In the genomic region with DNA sequence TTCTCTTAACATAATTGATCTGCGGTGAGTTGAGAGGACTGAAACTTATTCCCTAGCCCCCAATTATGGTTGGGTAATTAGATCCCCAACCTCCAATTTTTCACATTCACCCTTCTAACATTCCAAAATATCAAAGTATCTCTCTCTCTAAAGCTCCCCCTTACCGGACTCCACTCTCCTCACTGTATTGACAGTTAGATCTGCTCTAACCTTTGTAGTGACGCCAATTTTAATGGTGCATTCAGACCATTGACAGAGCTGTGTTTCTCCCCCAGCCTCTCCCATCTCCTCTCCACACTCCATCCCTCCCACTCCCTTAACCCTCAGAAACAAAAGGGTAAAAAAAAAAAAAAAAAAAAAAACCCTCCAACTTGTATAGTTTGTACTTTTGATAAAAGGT, we compare ENCODE assay signal across 24 mouse cellular contexts.
A peak's percentile ranks its signal among the peaks of the same experiment; 100 is the strongest.
DNase-seq lines count a peak whose midpoint lies in the region; ATAC-seq and TF ChIP-seq lines count a peak whose summit lies in the region.
"Had no signal": no experiment of that assay in that cellular context is flagged by ENCODE, and none has a peak within 500 bp of the region (broad histone marks: within the 10 kb centered on the region; RNA-seq: fewer than 3 reads in every experiment).

No protein-coding gene starts in this region.

- peak overlapping the region; percentile 29 for H3K4me2 ChIP-seq in hindbrain, embryonic 14.5 days (replicated peaks)
- H3K4me2 ChIP-seq in hindbrain, embryonic 16.5 days (ENCODE audit: low read length), result no peak overlapping the region
- H3K4me2 ChIP-seq in embryonic facial prominence, embryonic 14.5 days (ENCODE audit: low read depth, low read length), result no peak overlapping the region
- H3K4me2 ChIP-seq in forebrain, embryonic 15.5 days (replicated peaks), result peak overlapping the region; percentile 25; the same call in 1 of the 2 replicates
- H3K4me2 ChIP-seq: limb, embryonic 15.5 days; lung, embryonic 14.5 days; neural tube, embryonic 13.5 days had no signal

- no peaks in the 10 kb centered on the region for H3K36me3 ChIP-seq in hindbrain, embryonic 14.5 days (replicated peaks; ENCODE audit: control insufficient read depth, insufficient read depth)
- H3K36me3 ChIP-seq in hindbrain, embryonic 16.5 days (ENCODE audit: control insufficient read depth, insufficient read depth, low read length), result no peaks in the 10 kb centered on the region
- H3K36me3 ChIP-seq in embryonic facial prominence, embryonic 14.5 days (ENCODE audit: control insufficient read depth, insufficient read depth, low read length), result no peaks in the 10 kb centered on the region
- no peaks in the 10 kb centered on the region for H3K36me3 ChIP-seq in forebrain, embryonic 15.5 days
- H3K36me3 ChIP-seq: limb, embryonic 15.5 days; neural tube, embryonic 13.5 days had no signal

- no peak overlapping the region for H3K4me3 ChIP-seq in hindbrain, embryonic 14.5 days (replicated peaks; ENCODE audit: low read length)
- no peak overlapping the region for H3K4me3 ChIP-seq in hindbrain, embryonic 16.5 days (ENCODE audit: low read length)
- H3K4me3 ChIP-seq in embryonic facial prominence, embryonic 14.5 days (ENCODE audit: low read depth, low read length), result no peak overlapping the region
- no peak overlapping the region for H3K4me3 ChIP-seq in forebrain, embryonic 15.5 days
- H3K4me3 ChIP-seq: heart, adult 2 months; limb, embryonic 15.5 days; megakaryocyte, embryonic 14.5 days; neural tube, embryonic 13.5 days had no signal

- H3K4me1 ChIP-seq in hindbrain, embryonic 14.5 days (replicated peaks; ENCODE audit: control insufficient read depth, insufficient read depth, low read length), result peaks cover 14% of the 10 kb centered on the region
- H3K4me1 ChIP-seq in hindbrain, embryonic 16.5 days (ENCODE audit: control insufficient read depth, insufficient read depth, low read depth, low read length), result 0 out of 2 replicates have a peak, but pooled peaks cover 2% of the 10 kb centered on the region
- H3K4me1 ChIP-seq in embryonic facial prominence, embryonic 14.5 days (ENCODE audit: control insufficient read depth, insufficient read depth, low read length), result peaks cover 3% of the 10 kb centered on the region; the same call in 1 of the 2 replicates
- peaks cover 48% of the 10 kb centered on the region for H3K4me1 ChIP-seq in forebrain, embryonic 15.5 days
- H3K4me1 ChIP-seq: megakaryocyte, embryonic 14.5 days had no signal

- no peaks in the 10 kb centered on the region for H3K9me3 ChIP-seq in hindbrain, embryonic 14.5 days (ENCODE audit: control insufficient read depth, low read length)
- no peaks in the 10 kb centered on the region for H3K9me3 ChIP-seq in hindbrain, embryonic 16.5 days (ENCODE audit: control insufficient read depth, low read length)
- no peaks in the 10 kb centered on the region for H3K9me3 ChIP-seq in embryonic facial prominence, embryonic 14.5 days (ENCODE audit: control insufficient read depth, low read length)
- H3K9me3 ChIP-seq in forebrain, embryonic 15.5 days, result no peaks in the 10 kb centered on the region
- H3K9me3 ChIP-seq: limb, embryonic 15.5 days; neural tube, embryonic 13.5 days had no signal

- H3K27me3 ChIP-seq in hindbrain, embryonic 14.5 days (ENCODE audit: control insufficient read depth, insufficient read depth, low read length), result no peaks in the 10 kb centered on the region
- no peaks in the 10 kb centered on the region; the same call in 1 of the 2 replicates for H3K27me3 ChIP-seq in hindbrain, embryonic 16.5 days (replicated peaks; ENCODE audit: control insufficient read depth, insufficient read depth, low read length)
- peaks cover 19% of the 10 kb centered on the region for H3K27me3 ChIP-seq in embryonic facial prominence, embryonic 14.5 days (replicated peaks; ENCODE audit: control insufficient read depth, insufficient read depth, low read length)
- no peaks in the 10 kb centered on the region for H3K27me3 ChIP-seq in forebrain, embryonic 15.5 days

- H3K27ac ChIP-seq in hindbrain, embryonic 14.5 days, result no peak overlapping the region
- no peak overlapping the region for H3K27ac ChIP-seq in hindbrain, embryonic 16.5 days (ENCODE audit: low read depth, low read length)
- no peak overlapping the region for H3K27ac ChIP-seq in embryonic facial prominence, embryonic 14.5 days (replicated peaks; ENCODE audit: low read depth, low read length)
- H3K27ac ChIP-seq in forebrain, embryonic 15.5 days (replicated peaks), result peak overlapping the region; percentile 51; the same call in 1 of the 2 replicates
- H3K27ac ChIP-seq: heart, adult 2 months; limb, embryonic 15.5 days; liver, embryonic 14.5 days; neural tube, embryonic 13.5 days; stomach, postnatal 0 days had no signal

- 27% methylated on average over 3 of the region's 3 CpGs for WGBS in hindbrain, embryonic 14.5 days
- WGBS in hindbrain, embryonic 16.5 days, result 27% methylated on average over 3 of the region's 3 CpGs
- 20% methylated on average over 3 of the region's 3 CpGs for WGBS in embryonic facial prominence, embryonic 14.5 days
- 7% methylated on average over 3 of the region's 3 CpGs for WGBS in forebrain, embryonic 15.5 days

- DNase-seq in hindbrain, embryonic 14.5 days (ENCODE audit: low spot score), result no peak
- peak; percentile 88 for DNase-seq in brain, embryonic 14.5 days (ENCODE audit: low read depth)
- no peak for DNase-seq in embryonic facial prominence, embryonic 14.5 days (ENCODE audit: low spot score)
- DNase-seq in cerebellum, postnatal 10 days, result no peak
- DNase-seq in urinary bladder, adult 2 months (ENCODE audit: low spot score), result no peak
- DNase-seq in urinary bladder, adult 18-20 months (ENCODE audit: low spot score in 2 of 2), result no peak
- DNase-seq: adrenal gland, adult 8-10 months; cerebellum, adult 18-20 months; cerebellum, postnatal 25 days; gastrocnemius, postnatal 36 days; heart, adult 2 months; kidney, postnatal 36 days; lung, embryonic 14.5 days; lung, postnatal 36 days; thymus, adult 2 months had no signal

- no peak for TF ChIP-seq CTCF in brain, embryonic 14.5 days (IDR thresholded peaks at IDR 0.05; ENCODE audit: borderline replicate concordance, extremely low read depth, insufficient read depth, insufficient read length)

- no peak for ATAC-seq in hindbrain, embryonic 14.5 days (ENCODE audit: low FRiP score)
- no peak for ATAC-seq in hindbrain, embryonic 16.5 days
- peak; percentile 62; the same call in 1 of the 2 replicates for ATAC-seq in embryonic facial prominence, embryonic 14.5 days (ENCODE audit: low read depth)
- no peak for ATAC-seq in forebrain, embryonic 15.5 days (replicated peaks)
- ATAC-seq: activated CD4-positive, CD25-positive, alpha-beta regulatory T cell, adult 4 months; intestine, postnatal 0 days had no signal

- TF ChIP-seq POLR2A in brain, embryonic 14.5 days (IDR thresholded peaks at IDR 0.05; ENCODE audit: borderline replicate concordance, extremely low read depth, insufficient read depth, insufficient read length, poor library complexity, severe bottlenecking), result no peak

- no peak overlapping the region for H3K9ac ChIP-seq in hindbrain, embryonic 14.5 days
- H3K9ac ChIP-seq in hindbrain, embryonic 16.5 days (ENCODE audit: low read depth, low read length), result no peak overlapping the region
- H3K9ac ChIP-seq in embryonic facial prominence, embryonic 14.5 days (ENCODE audit: low read depth, low read length), result no peak overlapping the region
- H3K9ac ChIP-seq in forebrain, embryonic 15.5 days (replicated peaks), result no peak overlapping the region
- H3K9ac ChIP-seq: limb, embryonic 15.5 days; liver, embryonic 14.5 days; lung, embryonic 14.5 days; neural tube, embryonic 13.5 days had no signal

Comparison
In these comparisons a context has a peak if more than half of its experiments do, and no peak if none do; other contexts are left out.
1. H3K4me2 ChIP-seq: peak in hindbrain, embryonic 14.5 days (single experiment) and forebrain, embryonic 15.5 days (single experiment); none in hindbrain, embryonic 16.5 days (single experiment) and embryonic facial prominence, embryonic 14.5 days (single experiment).